Mouse (Mus musculus) thymus, postnatal 0 days (tissue): ENCODE results near the gene Cdh3. TPM values are rescaled to one million over a fixed set of nuclear protein-coding genes. Genes with fewer than 3 reads are reported as not detected.

Experiments used
- DNase-seq: peaks from one replicate; pipeline ENCODE4 v3.0.0-alpha.2; 2015; ENCODE audit warnings: low spot score
- polyA plus RNA-seq: library from polyadenylated mRNA; unstranded; fragments of >200 nt; fragmentation: Nextera tagmentation; extraction: Ambion mirVana; gene quantifications from 2 replicates; pipeline ENCODE4 v1.2.1, GENCODE M21; 2015

The Cdh3 gene
- 7.7 and 8.6 TPM in 2 replicates for polyA plus RNA-seq

- DNase-seq, result peak; percentile 31
These were observed at the start of gene Cdh3 for GRCm38 (mm10) chr8:106510365-106510975. Cdh3 (plus strand) TSS chr8:106510891.

- no peak for DNase-seq
These were observed 48.6 kb upstream of the Cdh3 start for GRCm38 (mm10) chr8:106462131-106462530.

- no peak for DNase-seq
These were observed 46.9 kb upstream of the Cdh3 start for GRCm38 (mm10) chr8:106463795-106464194.

- no peak for DNase-seq
These were observed 41.2 kb upstream of the Cdh3 start for GRCm38 (mm10) chr8:106469485-106469884.

- no peak for DNase-seq
These were observed 36.7 kb upstream of the Cdh3 start for GRCm38 (mm10) chr8:106474001-106474400.

GRCm38 (mm10) chr8:106500018-106500685 is 10.5 kb upstream of the Cdh3 start, which contains the start of gene 6030452D12Rik:
6030452D12Rik (plus strand) TSS chr8:106500522.
- DNase-seq, result no peak

GRCm38 (mm10) chr8:106504241-106504640 is 6.5 kb upstream of the Cdh3 start:
- DNase-seq, result no peak

- no peak for DNase-seq
These were observed 5.2 kb upstream of the Cdh3 start for GRCm38 (mm10) chr8:106505328-106505965.

GRCm38 (mm10) chr8:106506106-106506505 is 4.6 kb upstream of the Cdh3 start:
- DNase-seq, result no peak

GRCm38 (mm10) chr8:106507761-106508331 is 2.8 kb upstream of the Cdh3 start:
- DNase-seq, result no peak

GRCm38 (mm10) chr8:106508456-106508855 is 2.2 kb upstream of the Cdh3 start:
- no peak for DNase-seq

GRCm38 (mm10) chr8:106509079-106509780 is 1.5 kb upstream of the Cdh3 start:
- no peak for DNase-seq

- DNase-seq, result no peak
These were observed 392 bp downstream of the Cdh3 start for GRCm38 (mm10) chr8:106511065-106511501.

GRCm38 (mm10) chr8:106511531-106512041 is 895 bp downstream of the Cdh3 start:
- no peak for DNase-seq

- DNase-seq, result no peak
These were observed 1.9 kb downstream of the Cdh3 start for GRCm38 (mm10) chr8:106512475-106513150.

GRCm38 (mm10) chr8:106515946-106516479 is 5.3 kb downstream of the Cdh3 start:
- no peak for DNase-seq

- DNase-seq, result no peak
These were observed 5.9 kb downstream of the Cdh3 start for GRCm38 (mm10) chr8:106516581-106516980.

GRCm38 (mm10) chr8:106518763-106519162 is 8.1 kb downstream of the Cdh3 start:
- no peak for DNase-seq

GRCm38 (mm10) chr8:106520578-106520977 is 9.9 kb downstream of the Cdh3 start:
- DNase-seq, result no peak

GRCm38 (mm10) chr8:106521845-106522244 is 11.2 kb downstream of the Cdh3 start:
- no peak for DNase-seq
